Mouse (Mus musculus) bone marrow, adult 2 months (tissue): ENCODE data around the gene Gm29866. TPM values are rescaled to one million over a fixed set of nuclear protein-coding genes. Genes with fewer than 3 reads are reported as not detected.
"Not testable (repeated sequence)": the region's sequence is repeated elsewhere in the genome, so short reads cannot be mapped to it uniquely, and the experiment has no call there.

ENCODE experiments used
- H3K27ac ChIP-seq: fragments of 200-500 bp; 2 replicates; pipeline ENCODE4 v1.5.1; 2012; ENCODE audit warnings: low read depth, mild to moderate bottlenecking, control low read depth, inconsistent platforms, low read length; ENCODE audit not compliant: control insufficient read depth, poor library complexity, insufficient read depth
- H3K4me1 ChIP-seq: fragments of 200-500 bp; 2 replicates; pipeline ENCODE4 v1.6.1; 2011; ENCODE audit warnings: low read length; ENCODE audit not compliant: control insufficient read depth, insufficient read depth
- H3K4me3 ChIP-seq: fragments of 200-500 bp; replicated peaks from 2 replicates; pipeline ENCODE3; 2011; ENCODE audit warnings: mild to moderate bottlenecking, low read depth, low read length, control low read depth; ENCODE audit not compliant: control insufficient read depth
- WGBS: fragments of 180-500 bp; shearing (Covaris S2); methylation state at CpG from one replicate; pipeline ENCODE4 v1.1.7; 2018; 5-methylcytosine and 5-hydroxymethylcytosine counted together
- polyA plus RNA-seq: library from polyadenylated mRNA; stranded (reverse); fragments of >200 nt; gene quantifications from 2 replicates; pipeline ENCODE4 v1.2.4, GENCODE M21; 2011; ENCODE audit warnings: low replicate concordance; ENCODE audit not compliant: missing spikeins, insufficient read depth, insufficient read length

Gene Gm29866
- polyA plus RNA-seq, result not detected in 2 replicates

DNA sequence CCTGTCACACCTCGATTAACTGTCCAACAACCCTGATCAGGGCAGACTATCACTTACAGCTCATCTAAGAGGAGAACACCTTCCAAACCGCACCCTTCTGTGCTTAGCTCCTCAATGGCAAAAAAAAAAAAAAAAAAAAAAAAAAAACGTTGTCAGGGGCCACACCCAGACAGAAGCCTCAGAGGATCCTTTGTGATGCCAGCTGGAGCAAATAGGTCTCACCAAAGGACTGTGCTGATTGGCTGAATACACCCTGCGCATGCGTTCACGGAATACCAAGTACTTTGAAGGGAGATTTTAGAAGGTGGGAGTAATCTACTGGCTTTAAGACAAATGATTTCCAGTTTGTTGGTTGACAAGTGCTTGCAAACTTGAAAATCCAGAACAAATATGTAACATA, at the start of gene Gm29866:
TSS of gene Gm29866 (minus strand) at position 101 of the 400 bp plus-strand sequence.
- H3K27ac ChIP-seq, H3K4me3 ChIP-seq, H3K4me1 ChIP-seq: not testable (repeated sequence)
- no CpG with 5 or more reads among the region's 6 CpGs for WGBS

Other genes with a start within 250 kb of the Gm29866 start
- not detected in 2 replicates for gene Gm20909, start 170.9 kb upstream of the Gm29866 start, polyA plus RNA-seq
- not detected in 2 replicates for gene Gm20865, start 247.9 kb upstream of the Gm29866 start, polyA plus RNA-seq